Mouse (Mus musculus) pancreas, adult 10 weeks (tissue): ENCODE data around the gene Tigd3. TPM values are rescaled to one million over a fixed set of nuclear protein-coding genes. Genes with fewer than 3 reads are reported as not detected.

Source experiments
- polyA plus RNA-seq: library from polyadenylated mRNA; stranded (reverse); fragments of 350-450 nt; fragmentation: Illumina TruSeq; extraction: RNeasy Lipid Tissue Mini Kit (QIAGEN cat#74804); gene quantifications from one replicate; pipeline ENCODE4 v1.2.3, GENCODE M21; 2015; ENCODE audit warnings: low read depth, low replicate concordance; ENCODE audit not compliant: insufficient read depth

Gene Tigd3
- not detected for polyA plus RNA-seq

DNA sequence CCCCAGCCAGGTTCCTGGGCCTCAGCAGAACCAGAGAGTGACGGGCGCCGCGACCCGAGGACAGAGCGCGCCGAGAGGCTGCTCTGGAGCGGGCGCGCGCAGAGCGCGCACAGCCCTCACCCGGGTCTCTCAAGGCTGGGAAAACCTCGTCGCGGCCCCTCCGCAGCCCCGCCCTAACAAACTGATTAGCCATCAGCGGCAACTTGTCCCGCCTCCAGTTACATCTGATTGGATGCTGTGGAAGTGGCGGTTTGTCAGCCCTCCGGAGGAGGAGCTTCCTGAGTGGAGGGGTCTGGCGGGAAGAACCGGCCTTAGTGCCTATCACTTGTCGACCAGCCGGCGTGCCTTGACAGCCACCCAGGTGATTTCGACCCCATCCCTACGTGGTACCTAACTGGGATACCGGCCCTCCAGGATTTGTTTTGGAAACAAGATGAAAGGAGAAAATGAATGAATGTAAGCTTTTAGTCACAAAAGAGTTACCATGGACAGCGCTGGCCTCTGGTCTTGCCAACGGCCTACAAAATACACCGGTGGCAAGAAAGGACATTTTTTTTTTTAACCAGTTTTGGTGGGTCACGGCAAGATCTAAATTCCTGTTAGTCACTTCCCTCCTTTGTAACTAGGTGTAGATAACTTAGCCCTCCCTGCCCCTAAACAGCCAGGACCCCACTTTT is at the start of gene Tigd3:
TSS of gene Tigd3 (minus strand) at position 148 of the 677 bp plus-strand sequence.

DNA sequence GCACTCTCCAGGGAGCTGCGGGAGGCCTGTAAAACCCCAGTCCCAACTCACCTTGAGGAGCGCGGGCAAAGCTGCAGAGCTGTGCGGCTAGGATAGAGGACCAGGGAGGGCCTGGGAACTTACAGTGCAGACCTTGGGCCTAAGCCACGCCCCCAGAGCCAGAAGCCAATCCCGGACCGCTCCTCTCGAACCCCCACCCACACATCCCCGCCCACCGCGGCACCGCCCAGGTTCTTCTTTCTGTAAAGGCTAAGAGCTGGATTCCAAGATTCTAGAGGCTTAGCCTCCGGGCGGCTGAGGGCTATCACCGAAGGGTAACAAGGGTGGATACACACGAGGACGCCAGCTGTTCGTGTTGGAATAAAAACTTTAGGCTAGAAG is 30.8 kb upstream of the Tigd3 start, which contains the start of gene Cdc42ep2:
TSS of gene Cdc42ep2 (minus strand) at position 104 of the 381 bp plus-strand sequence.

DNA sequence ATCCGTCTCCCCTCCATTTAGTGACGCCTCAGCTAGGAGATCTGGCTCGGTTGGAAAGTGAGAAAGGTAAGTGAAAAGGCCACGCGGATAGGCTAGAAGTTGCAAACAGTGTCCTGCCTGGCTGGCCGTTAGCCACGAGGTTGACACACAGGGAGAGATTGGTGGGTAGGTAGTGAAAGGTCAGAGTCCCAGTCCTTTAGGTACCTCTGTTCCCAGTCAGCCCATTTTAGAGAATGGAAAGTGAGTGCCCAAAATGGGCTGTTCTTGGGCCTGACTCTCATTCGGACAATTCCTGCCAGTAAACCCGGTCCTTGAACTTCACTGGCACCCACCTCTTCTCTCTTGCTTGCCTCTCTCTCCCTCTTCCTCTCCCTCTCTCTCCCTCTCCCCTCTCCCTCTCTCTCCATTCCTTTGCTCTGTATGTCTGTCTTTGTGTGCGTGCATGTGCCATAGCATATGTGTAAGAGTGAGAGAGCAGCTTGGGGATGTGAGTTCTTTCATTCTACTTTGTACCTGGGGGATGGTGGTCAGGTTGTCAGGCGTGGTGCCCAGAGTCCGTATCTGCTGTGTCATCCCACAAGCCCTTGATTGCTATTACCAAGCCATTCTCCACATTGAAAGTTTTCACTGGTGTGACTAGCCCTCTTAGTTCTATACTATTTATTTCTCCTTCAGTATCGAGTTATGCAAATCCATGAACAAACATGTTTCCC is 19.2 kb upstream of the Tigd3 start, which contains the start of gene Dpf2:
TSS of gene Dpf2 (minus strand) at position 4 of the 713 bp plus-strand sequence.

DNA sequence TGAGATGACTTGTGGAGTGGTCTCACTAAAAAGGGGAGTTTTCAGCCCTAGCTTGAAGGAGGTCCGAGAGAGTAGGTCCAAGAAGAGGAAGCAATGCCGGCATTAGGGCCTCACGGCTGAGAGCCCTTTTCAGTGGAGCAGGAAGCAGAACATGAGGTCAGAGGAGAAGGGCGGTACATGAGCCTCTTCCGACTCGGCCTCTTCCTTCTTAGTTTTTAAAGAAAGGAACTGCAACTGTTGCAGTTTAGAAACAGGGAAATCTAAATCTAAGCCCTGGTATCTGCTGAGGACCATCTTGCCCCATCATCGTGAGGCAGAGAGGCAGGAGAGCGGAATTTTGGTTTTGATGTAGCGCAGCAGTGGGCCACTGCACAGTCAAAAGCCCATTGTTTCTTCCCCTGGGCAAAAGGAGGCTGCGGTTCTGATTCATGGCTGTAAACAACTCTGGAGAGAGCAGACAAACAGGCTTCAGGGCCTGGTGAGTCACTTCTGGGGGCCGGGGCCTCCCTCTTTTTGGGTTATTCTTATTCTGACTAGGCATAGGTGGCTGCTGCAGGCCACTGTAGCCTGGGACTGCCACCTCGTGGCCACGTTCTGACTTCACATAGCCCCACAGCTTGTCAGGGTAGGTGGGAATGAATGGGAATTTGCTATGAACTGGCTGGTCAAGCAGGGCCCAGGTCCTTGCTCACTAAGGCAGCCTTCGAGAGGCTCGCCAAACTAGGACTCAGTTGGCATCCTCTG is 16.2 kb downstream of the Tigd3 start, which contains the start of gene Slc25a45:
TSS of gene Slc25a45 (plus strand) at position 191 of the 744 bp plus-strand sequence.

DNA sequence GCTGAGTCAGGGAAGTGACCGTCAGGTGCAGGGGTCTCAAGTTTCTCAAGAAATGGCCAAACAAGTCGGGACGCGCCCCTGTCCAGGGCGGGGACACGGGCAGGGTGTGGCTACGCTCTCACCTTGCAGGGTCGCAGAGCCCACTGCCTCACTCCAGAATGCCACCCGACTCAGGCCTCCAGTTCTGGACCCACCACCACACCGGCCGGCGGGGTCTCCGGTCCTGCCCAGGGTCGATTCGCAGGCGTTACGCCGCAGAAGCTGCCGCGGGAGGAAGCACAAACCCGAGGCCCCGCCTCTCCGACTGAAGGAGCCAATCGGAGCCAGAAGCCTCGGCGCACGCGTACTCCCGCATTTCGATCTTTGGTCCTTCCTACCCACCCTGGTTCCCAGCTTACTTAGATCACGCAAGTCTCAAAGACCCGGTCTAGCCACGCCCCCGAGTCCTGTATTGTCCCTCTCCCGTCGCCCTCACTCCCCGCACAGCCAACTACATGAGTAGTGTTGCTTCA is 18.9 kb downstream of the Tigd3 start, which contains the start of gene Frmd8:
TSS of gene Frmd8 (minus strand) at position 306 of the 512 bp plus-strand sequence.

Other genes with a start within 250 kb of the Tigd3 start
- 14.3 TPM for gene Sipa1, start 230.4 kb downstream of the Tigd3 start, polyA plus RNA-seq
- 13.6 TPM for gene Map3k11, start 205.4 kb downstream of the Tigd3 start, polyA plus RNA-seq
- 20.4 TPM for gene Pcnx3, start 205.2 kb downstream of the Tigd3 start, polyA plus RNA-seq
- not detected for gene Kcnk7, start 189.8 kb downstream of the Tigd3 start, polyA plus RNA-seq
- gene Ehbp1l1, start 167.8 kb downstream of the Tigd3 start, polyA plus RNA-seq = 4.9 TPM
- 21.9 TPM for gene Fam89b, start 164.5 kb downstream of the Tigd3 start, polyA plus RNA-seq
- 44.0 TPM for gene Ltbp3, start 153.2 kb downstream of the Tigd3 start, polyA plus RNA-seq
- gene Scyl1, start 122.7 kb downstream of the Tigd3 start, polyA plus RNA-seq = 21.4 TPM
- 2.3 TPM for gene Frmd8, start 18.9 kb downstream of the Tigd3 start, polyA plus RNA-seq
- 7.3 TPM for gene Slc25a45, start 16.3 kb downstream of the Tigd3 start, polyA plus RNA-seq
- gene Dpf2, start 18.9 kb upstream of the Tigd3 start, polyA plus RNA-seq = 16.6 TPM
- gene Cdc42ep2, start 30.7 kb upstream of the Tigd3 start, polyA plus RNA-seq = 4.4 TPM
- 6.8 TPM for gene Pola2, start 70.1 kb upstream of the Tigd3 start, polyA plus RNA-seq
- not detected for gene Slc22a20, start 92.0 kb upstream of the Tigd3 start, polyA plus RNA-seq
- 5.9 TPM for gene Capn1, start 121.7 kb upstream of the Tigd3 start, polyA plus RNA-seq
- gene Syvn1, start 152.4 kb upstream of the Tigd3 start, polyA plus RNA-seq = 76.9 TPM
- 5.0 TPM for gene Mrpl49, start 163.6 kb upstream of the Tigd3 start, polyA plus RNA-seq
- 570 TPM for gene Fau, start 163.7 kb upstream of the Tigd3 start, polyA plus RNA-seq
- gene Znhit2, start 167.0 kb upstream of the Tigd3 start, polyA plus RNA-seq = 7.4 TPM
- gene Tm7sf2, start 174.2 kb upstream of the Tigd3 start, polyA plus RNA-seq = 14.9 TPM
- 19.7 TPM for gene Vps51, start 183.1 kb upstream of the Tigd3 start, polyA plus RNA-seq
- not detected for gene Tmem262, start 185.9 kb upstream of the Tigd3 start, polyA plus RNA-seq
- not detected for gene Gm28374, start 188.1 kb upstream of the Tigd3 start, polyA plus RNA-seq
- 16.8 TPM for gene Zfpl1, start 190.8 kb upstream of the Tigd3 start, polyA plus RNA-seq
- not detected for gene Cdca5, start 190.8 kb upstream of the Tigd3 start, polyA plus RNA-seq
- not detected for gene AC131692.1, start 200.3 kb upstream of the Tigd3 start, polyA plus RNA-seq
- not detected for gene Naaladl1, start 211.6 kb upstream of the Tigd3 start, polyA plus RNA-seq
- 3.3 TPM for gene Sac3d1, start 224.5 kb upstream of the Tigd3 start, polyA plus RNA-seq
- 10.1 TPM for gene Snx15, start 234.2 kb upstream of the Tigd3 start, polyA plus RNA-seq
- gene Batf2, start 246.8 kb upstream of the Tigd3 start, polyA plus RNA-seq = 1.2 TPM
- 9.0 TPM for gene Arl2, start 247.4 kb upstream of the Tigd3 start, polyA plus RNA-seq